Mouse (Mus musculus) hindlimb bud, embryonic 11.5 days (tissue): ENCODE measurements around the gene Adarb1.

Source experiments
- DNase-seq: peaks from one replicate; pipeline ENCODE4 v3.0.0-alpha.2; 2012; ENCODE audit warnings: low read depth, low spot score; ENCODE audit errors: extremely low spot score

The Adarb1 gene

GRCm38 (mm10) chr10:77272980-77273730 lies 144.9 kb downstream of the Adarb1 start:
- no peak for DNase-seq

GRCm38 (mm10) chr10:77269129-77269528 lies 148.9 kb downstream of the Adarb1 start:
- DNase-seq, result no peak

GRCm38 (mm10) chr10:77267027-77267426 lies 151.0 kb downstream of the Adarb1 start:
- DNase-seq, result no peak

- DNase-seq, result no peak
These were observed 151.8 kb downstream of the Adarb1 start for GRCm38 (mm10) chr10:77266281-77266680.

GRCm38 (mm10) chr10:77260166-77260875 lies 157.7 kb downstream of the Adarb1 start:
- DNase-seq, result no peak

- DNase-seq, result peak; percentile 92
These were observed 159.1 kb downstream of the Adarb1 start, which contains the start of gene Pofut2 for GRCm38 (mm10) chr10:77258704-77259621. TSS of gene Pofut2 (plus strand) at chr10:77259218.

GRCm38 (mm10) chr10:77258041-77258590 lies 160.0 kb downstream of the Adarb1 start:
- no peak for DNase-seq

GRCm38 (mm10) chr10:77255676-77256075 lies 162.4 kb downstream of the Adarb1 start:
- DNase-seq, result no peak

- no peak for DNase-seq
These were observed 162.8 kb downstream of the Adarb1 start for GRCm38 (mm10) chr10:77255231-77255630.

- DNase-seq, result peak; percentile 95
These were observed 165.3 kb downstream of the Adarb1 start for GRCm38 (mm10) chr10:77252790-77253189.

GRCm38 (mm10) chr10:77251784-77252539 lies 166.1 kb downstream of the Adarb1 start:
- no peak for DNase-seq

- no peak for DNase-seq
These were observed 166.8 kb downstream of the Adarb1 start for GRCm38 (mm10) chr10:77251223-77251783.

GRCm38 (mm10) chr10:77247707-77248106 lies 170.4 kb downstream of the Adarb1 start:
- DNase-seq, result no peak

GRCm38 (mm10) chr10:77247048-77247447 lies 171.0 kb downstream of the Adarb1 start:
- DNase-seq, result no peak

GRCm38 (mm10) chr10:77244777-77245176 lies 173.3 kb downstream of the Adarb1 start:
- no peak for DNase-seq

- DNase-seq, result no peak
These were observed 174.4 kb downstream of the Adarb1 start for GRCm38 (mm10) chr10:77243572-77244161.

GRCm38 (mm10) chr10:77242871-77243270 lies 175.2 kb downstream of the Adarb1 start:
- DNase-seq, result no peak

- DNase-seq, result no peak
These were observed 175.7 kb downstream of the Adarb1 start for GRCm38 (mm10) chr10:77242396-77242795.

GRCm38 (mm10) chr10:77240764-77241163 lies 177.3 kb downstream of the Adarb1 start:
- DNase-seq, result no peak
